Mouse (Mus musculus): ENCODE results near the gene Plcb1.
"Not testable (repeated sequence)": the region's sequence is repeated elsewhere in the genome, so short reads cannot be mapped to it uniquely, and the experiment has no call there.

Gene Plcb1

DNA sequence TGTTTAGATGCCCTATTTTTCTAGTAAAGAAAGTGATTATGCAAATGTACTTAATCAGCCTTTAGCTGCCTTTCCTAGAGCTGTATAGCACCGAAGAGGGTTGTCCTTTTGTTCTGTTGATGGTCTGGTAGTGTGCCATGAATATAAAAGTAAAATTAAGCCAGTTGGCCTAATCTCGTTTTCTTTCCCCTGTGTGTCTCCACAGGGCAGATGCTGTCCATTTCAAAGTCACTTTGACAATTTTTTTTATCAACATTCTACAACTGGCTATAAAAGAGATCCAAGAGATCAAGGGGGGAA is 520.6 kb downstream of the Plcb1 start:
- no peak for DNase-seq (ENCODE audit: low read depth, low spot score)

DNA sequence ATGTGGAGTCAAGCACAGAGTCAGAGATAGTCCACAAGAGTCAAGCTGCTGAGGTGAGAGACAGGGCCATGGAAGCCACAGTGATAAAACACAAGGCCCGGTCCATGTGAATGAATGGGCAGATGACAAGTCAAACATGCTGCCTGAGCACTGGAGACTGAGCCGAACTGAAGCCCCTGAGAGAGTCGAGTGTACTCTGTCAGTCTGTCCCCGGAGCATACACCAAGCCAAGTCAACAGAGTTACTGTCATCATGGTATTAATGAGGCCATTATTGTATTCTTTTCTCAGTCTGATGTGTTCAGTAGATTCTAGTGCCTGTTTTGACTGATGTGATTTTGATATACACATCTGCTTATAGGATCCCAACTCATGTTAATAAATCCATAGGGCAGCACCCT is 521.9 kb downstream of the Plcb1 start:
- DNase-seq (ENCODE audit: low read depth, low spot score) = no peak

DNA sequence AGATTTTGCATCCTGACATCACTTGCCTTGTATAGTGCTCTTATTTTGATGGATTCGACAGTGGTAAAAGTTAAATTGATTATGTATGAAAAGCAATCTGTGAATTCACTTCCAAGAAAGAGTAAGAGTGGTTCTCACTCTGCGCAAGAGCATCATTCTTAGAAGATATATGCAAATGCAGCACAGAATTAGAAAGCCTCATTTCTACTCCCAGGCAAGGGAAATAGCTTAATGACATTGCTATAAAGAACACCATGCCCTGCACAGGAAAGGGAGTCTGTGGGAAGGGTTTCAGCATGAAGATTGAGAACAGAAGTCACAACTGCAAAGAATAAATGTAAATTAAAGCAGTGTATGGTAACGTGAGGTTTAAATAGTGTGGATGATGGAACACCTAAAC is 530.1 kb downstream of the Plcb1 start:
- no peak for DNase-seq (ENCODE audit: low read depth, low spot score)

DNA sequence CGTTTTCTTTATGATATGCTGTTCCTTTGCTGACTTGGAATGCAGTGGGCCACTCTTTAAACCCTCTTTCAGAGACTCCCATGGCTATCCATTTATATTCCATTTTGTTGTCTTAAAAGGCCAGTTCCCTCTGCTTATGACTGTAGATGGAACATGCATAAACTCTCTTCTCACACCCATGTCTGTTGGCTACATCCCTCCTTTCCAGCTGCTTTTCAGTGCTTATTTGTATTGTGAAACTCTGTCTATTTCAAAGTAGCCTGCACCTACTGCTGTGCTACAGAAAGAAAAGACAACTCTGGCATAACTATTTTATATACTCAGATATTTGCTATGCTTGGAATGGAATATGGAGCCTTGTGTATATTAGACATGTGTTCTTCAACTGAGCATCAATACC is 532.3 kb downstream of the Plcb1 start:
- no peak for DNase-seq (ENCODE audit: low read depth, low spot score)

DNA sequence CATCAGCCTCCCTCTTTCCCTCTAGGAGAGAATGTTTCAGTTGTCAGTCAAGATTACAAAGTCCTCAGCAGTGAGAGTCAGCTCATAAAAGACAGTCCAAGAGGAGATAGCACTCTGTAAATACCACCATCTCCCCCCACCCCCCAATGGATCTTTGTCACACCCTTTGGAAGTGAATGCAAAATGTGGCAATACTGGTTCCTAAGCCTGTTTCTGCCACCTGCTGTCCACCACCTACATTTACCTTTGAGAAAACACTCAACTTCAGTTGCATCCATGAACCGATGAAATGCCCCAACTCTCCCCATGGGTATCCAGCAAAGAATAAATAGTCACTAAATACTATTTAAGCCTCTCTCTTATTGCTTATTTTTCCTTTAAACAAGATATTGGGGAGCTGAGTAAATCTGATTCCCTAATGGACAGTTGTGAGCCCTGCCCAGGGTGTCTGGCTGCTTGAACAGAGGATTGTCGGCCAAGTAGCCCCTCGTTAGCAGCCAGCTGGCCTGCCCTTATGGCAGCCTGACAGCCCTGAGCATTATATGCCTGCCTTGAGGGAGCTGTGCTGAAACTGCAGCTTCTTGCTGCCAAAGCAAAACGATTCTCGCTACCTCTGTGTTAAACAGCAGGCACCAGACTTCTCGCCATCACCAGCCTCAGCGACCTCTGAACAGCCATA is 537.5 kb downstream of the Plcb1 start:
- peak; percentile 5 for DNase-seq (ENCODE audit: low read depth, low spot score)

DNA sequence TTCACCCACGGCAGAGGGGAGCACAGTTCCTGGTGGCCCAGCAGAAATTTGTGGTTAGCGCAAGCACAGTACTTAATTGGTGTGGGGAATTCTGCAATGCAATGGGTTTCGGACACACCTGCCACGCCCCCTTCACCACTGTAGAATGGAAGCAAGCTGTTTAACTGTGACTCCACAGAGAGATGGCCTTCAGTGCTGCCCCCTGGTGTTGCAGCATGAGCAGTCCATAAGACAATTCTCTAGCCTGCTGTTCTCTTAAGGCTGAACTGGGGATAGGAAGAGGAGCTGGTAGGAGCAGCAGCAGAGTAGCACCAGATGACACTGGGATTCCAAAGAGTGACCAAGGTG is 538.1 kb downstream of the Plcb1 start:
- DNase-seq (ENCODE audit: low read depth, low spot score) = peak; percentile 88

DNA sequence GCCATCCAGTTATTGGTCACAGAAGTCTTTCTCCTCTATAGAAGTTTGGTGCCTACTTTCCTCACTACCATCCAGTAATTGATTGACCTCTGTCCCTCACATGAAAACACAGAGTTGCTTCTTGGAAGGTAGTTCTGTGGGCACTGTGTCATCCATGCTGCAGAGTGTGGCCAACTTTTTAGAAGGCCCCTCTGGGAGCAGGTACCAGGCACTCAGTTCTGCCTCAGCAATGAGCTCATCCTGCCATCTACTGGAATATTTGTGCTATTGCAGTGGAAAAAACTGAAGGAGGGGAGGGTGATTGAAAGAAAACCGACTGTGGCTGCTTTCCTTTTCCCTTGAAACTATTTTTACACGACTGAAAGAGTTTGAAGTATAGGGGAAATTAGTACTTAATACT is 542.9 kb downstream of the Plcb1 start:
- DNase-seq (ENCODE audit: low read depth, low spot score) = peak; percentile 51

DNA sequence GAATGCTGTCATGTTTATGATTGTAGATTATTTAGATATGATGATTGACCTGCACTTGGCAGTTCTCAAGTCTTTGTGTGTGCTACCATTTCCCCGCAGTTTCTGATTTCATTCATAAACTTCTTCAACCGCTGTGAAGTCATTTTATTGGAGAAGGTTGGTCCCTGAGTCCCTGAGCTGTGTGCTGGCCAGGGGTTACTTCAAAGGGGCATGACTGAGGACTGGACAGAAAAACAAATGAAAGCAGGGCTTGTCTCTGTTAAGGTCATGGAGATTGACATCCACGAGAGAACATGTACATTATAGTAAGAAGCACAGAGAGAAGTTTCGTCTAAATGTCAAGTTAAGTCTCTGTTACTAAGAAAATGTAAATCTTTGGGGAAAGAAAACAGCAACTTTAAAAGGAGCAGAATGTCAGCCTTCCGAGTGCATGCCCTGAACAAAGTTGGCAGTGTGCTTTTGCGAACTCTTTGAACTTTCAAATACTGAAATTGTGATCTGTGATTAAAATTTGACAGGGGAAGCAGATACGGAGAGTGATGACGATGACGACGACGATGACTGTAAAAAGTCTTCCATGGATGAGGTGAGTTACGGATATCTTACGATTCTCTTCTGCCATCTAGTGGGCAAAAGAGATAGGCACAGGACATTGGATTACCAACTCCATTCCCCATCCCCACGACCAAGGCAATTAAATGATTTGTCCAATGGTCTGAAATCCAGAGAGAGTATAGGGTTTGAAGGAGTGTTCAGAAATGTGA is 544.1 kb downstream of the Plcb1 start:
- DNase-seq (ENCODE audit: low read depth, low spot score) = peak; percentile 65

DNA sequence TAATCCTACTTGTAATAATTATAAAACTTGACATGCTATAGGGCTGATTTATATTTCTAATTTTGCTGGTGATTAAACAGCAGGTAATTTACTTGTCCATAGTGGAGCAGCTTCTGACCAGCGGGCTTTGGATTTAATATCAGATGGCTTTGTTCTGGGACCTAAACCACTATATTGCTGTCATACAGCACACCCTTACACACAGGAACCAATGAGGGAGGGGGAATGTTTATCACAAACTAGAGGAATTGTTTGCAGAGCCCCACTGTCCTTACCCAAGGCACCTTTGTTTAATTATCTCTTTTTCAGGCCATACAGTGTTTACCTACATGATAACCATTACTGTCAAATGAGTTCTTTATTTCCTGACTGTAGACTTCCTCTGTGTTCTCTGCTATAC is 546.0 kb downstream of the Plcb1 start:
- no peak for DNase-seq (ENCODE audit: low read depth, low spot score)

DNA sequence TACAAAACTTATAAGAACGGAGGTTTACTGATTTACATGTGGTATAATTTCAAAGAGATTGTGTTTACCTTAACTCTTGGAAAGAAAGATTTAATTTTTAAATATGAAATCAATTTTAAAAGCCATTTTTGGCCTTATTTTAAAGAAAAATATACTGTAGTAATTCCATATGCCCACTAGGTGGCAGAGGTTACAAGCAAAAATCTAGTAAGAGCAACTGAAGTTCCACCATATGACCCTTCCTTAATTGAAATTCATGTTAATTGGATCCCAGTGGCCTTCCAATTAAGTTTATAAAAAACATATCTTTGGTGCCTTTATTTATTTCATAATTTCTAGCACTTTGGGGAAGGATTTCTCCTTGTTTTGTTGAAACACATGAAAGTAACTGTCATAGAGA is 570.4 kb downstream of the Plcb1 start:
- peak; percentile 9 for DNase-seq (ENCODE audit: low read depth, low spot score)

DNA sequence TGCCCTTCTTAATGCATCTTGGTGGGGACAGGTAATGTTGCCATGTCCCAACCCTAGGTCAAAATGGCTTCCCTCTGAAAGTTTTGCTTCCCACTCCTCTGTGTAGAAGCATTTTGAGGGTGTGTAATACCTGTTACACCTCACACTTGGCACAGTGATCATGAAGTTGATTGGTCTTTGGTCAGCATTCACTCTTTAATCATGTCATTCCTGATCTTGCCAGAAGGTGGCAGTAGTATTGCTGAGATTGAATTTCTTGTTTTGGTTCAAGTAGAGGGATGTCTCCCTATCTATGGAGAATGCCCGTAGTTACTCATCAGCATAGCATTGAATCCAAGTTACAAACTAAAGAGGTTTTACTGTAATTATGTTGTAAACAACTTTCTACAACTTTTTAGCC is 575.9 kb downstream of the Plcb1 start:
- peak; percentile 65 for DNase-seq (ENCODE audit: low read depth, low spot score)

DNA sequence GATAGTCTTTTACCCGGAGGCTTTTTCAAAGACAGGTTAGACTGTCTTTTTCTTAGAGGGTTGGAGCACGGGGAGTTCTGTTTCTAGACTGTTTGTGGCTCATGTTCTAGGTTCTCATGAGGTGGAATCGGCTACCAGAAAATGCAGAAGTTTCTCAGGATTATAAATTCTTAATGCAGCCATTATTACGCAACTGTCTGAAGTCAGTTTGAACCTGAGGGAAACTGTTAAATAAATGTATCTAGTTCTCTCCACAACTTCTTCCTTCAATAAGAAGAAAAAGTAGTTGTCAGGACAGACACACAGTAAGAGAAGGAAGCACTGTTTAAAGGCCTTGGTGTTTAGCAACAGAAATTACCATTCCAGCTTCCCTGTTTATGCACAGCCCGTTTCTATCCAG is 577.1 kb downstream of the Plcb1 start:
- DNase-seq (ENCODE audit: low read depth, low spot score) = no peak

DNA sequence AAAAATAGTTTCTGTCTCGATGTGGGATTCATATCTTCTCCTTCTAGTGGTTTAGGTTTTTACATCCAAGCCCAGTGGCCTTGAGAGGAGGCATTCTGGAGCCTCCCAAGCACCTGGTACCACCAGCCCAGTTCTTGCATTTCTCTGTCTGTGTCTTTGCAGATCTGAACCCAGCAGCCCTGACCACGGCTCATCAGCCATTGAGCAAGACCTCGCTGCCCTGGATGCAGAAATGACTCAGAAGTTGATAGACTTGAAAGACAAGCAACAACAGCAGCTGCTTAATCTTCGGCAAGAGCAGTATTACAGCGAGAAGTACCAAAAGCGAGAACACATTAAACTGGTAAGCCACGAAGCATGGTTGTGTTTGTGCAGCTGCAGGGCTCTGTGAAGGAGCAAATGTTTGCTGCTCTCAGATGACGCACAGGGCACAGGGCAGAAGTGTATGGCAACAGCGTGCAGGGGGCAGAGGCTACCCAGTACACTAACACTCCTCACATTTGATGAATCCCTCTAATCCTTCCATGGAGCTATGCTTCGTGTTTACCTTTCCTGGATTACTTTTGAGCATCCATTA is 584.5 kb downstream of the Plcb1 start:
- no peak for DNase-seq (ENCODE audit: low read depth, low spot score)

DNA sequence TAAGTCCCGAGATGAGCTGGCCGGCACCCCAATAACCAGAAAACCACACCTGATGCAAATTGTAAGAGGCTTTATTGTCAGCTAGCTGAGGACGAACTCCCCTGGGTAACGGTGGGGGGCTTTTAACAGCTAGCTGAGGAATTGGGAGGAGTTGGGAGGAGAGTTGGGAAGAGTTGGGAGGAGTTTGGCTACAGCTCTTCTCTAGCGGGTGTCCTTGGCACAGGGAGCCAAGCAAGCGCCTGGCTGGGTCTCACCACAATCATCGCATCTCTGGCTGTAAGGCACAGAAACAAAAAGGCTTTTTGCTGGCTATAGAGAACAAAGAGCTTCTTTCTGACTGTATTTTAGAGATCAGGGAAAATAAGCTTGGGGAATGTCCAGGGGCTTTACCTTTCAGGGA is 594.9 kb downstream of the Plcb1 start:
- not testable (repeated sequence) for DNase-seq (ENCODE audit: low read depth, low spot score)

DNA sequence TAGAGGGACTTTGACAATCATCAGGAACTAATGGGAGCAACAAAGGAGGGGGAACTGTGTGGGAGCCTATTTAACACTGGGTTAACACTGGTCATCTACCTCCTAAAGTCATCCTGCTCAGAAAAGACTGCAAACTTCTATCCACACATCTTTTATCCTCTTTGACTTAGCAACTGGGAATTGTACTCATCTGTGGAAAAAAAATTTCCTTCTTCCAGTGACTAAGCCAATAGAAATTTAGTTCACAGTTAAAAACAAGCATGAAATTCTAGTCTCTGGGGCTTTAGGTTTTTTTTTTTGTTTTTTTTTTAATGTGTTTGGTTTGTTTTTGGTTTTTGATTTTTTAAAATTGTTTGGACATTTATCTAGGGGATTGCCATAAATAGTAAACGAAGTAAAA is 595.5 kb downstream of the Plcb1 start:
- DNase-seq (ENCODE audit: low read depth, low spot score) = no peak

DNA sequence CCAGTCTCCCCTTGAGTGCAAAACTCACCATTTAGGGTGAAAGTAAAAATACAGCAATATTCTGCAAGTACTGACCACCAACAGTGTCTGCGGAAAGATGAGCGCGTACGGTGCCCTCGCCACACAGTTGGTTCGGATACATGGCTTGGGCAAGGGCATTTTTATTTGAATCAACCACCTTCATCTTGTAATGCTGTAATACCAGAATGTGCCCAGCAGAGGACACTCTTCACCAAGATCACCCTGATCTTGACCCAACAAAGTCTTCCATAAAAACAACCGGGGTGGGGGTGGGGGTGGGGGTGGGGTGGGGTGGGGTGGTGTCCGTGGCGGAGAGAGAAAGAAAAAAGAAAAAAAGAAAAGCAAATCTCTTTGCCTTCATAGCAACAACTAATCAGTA is 602.1 kb downstream of the Plcb1 start:
- peak; percentile 68 for DNase-seq (ENCODE audit: low read depth, low spot score)

DNA sequence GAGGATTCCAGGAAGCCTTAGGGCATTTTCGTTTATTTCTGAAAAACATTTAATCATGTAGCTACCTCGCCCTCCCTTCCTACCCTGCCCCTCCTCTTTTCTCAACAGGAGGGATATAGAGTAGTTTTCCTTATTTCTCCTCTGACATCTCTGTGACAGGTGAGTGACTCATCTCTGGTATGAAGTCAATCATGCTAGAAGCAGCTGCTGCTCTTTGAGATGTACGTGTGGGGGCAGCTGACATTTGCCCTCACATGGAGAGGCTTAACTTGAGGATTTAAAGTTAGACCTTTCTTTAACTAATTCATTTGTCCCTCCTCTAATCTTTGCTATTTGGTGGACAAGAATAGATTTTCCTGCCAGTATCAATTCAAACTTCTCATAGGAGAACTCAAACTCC is 608.8 kb downstream of the Plcb1 start:
- DNase-seq (ENCODE audit: low read depth, low spot score) = no peak

DNA sequence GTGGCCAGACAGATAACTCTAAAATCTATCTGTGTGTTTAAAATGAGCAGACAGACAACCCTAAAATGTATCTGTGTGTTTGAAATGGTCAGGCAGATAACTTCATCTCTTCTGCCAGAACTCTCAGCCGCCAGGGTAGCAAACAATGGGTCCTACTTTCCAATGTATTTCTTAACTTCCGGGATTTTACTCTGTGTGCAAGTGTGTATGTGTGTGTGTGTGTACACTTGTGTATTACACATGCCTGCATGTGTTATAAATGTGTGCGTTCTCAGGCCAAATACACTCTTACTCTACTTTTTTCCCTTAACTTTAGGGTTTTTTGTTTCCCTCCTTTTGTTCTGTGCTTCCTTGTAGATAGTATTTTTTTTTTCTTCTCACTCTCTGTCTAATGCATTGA is 610.5 kb downstream of the Plcb1 start:
- no peak for DNase-seq (ENCODE audit: low read depth, low spot score)

DNA sequence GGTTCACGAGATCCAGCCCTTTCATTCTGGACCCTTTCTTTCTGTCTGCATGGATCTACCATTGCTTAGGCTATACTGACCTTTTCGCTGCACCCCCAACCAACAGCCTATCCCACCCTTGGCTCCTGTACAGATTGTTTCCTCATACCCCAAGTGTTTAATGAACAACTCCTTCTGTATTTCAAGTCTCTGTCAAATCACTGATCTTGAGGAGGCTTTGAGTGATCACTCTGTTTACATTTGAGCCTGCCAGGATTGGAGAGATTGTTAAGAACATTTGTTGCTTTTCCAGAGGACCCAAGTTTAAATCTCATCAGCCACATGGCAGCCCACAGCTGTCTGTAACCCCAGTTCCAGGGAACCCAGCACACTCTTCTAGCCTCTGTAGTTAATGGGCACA is 612.1 kb downstream of the Plcb1 start:
- no peak for DNase-seq (ENCODE audit: low read depth, low spot score)

DNA sequence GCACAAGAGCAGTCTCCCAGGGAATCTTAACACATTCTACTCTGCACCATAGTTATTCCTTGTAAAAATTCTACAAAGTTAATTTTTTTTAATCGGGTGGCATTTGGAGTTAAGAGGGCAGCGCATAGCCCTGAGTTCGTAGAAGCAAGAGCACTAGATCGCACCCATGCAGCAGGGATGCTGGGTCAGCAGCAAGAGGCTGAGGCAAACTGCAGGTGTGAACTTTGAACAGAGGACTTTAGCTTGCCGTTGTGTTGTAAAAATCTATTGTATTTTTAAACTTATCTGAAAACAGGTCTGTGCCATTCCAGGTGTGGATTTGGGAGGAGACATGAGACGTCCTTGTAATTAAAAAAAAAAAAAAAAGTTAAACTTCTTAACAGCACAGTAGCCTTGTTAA is 613.9 kb downstream of the Plcb1 start:
- DNase-seq (ENCODE audit: low read depth, low spot score) = no peak

DNA sequence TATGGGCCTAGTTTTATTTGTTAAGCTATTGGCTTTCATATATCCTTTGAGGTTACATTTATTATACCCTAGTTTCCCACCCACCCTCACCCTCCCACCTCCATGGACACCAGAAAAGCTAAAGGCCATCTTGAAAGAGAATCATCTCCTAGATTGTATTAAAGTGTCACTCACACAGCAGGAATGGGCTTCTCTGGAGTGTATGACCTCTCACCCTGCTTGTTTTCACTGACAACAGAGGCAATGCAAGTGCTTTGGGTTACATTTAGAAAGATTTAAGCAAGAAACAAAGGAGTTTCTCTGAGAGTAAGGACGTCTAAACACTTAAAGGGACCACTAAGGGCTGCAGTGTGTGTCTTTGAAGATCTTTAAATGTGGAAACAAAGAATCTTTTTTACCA is 617.0 kb downstream of the Plcb1 start:
- no peak for DNase-seq (ENCODE audit: low read depth, low spot score)

DNA sequence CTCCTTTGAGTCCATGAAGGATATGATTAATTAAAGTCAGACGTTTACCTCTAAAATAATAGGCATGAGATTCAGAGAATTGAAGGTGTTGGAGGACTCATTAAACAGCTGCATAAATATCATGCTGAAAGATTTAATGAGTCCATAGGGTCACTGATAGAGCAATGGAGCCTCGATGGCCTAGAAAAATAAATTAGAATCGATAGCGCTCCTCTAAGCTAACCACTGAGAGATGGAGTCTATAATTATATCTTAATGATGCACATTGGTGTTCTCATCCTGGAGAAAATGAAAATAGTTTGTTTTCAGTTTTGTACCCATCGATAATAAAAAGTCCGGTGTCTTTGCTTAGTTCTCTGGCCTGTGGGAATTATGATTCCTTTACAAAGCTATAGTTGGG is 617.5 kb downstream of the Plcb1 start:
- DNase-seq (ENCODE audit: low read depth, low spot score) = no peak

DNA sequence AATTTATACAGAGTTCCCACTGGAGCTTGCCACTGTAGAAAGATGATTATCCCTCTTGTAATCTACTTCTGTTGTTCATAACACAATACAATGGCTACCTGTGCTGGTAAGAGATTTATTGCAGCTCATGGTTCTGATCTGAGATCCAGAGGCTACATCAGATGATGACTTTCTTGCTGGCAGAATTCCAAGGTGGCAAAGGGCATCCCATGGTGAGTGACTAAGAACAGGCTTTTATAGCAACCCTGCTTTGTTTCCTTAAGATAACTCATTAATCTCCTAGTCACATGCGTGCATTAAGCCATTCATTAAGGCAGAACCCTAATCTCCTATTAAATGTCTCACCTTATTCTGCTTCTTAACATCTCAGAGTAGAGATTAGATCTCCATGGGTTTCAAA is 618.2 kb downstream of the Plcb1 start:
- no peak for DNase-seq (ENCODE audit: low read depth, low spot score)
